Mouse (Mus musculus) liver, embryonic 16.5 days (tissue): ENCODE data around the gene Slc8a2. TPM values are rescaled to one million over a fixed set of nuclear protein-coding genes. Genes with fewer than 3 reads are reported as not detected.

Experiments
- ATAC-seq: fragments of 200-750 bp; cut with Nextera tagmentation; 2 replicates; pipeline ENCODE4 v1.8.0; 2017; ENCODE audit warnings: low read depth, mild to moderate bottlenecking, moderate number of reproducible peaks, moderate library complexity
- H3K27ac ChIP-seq: fragments of 300-500 bp; sonication (generic); 2 replicates; pipeline ENCODE4 v1.5.1; 2014; ENCODE audit warnings: mild to moderate bottlenecking, low read length
- H3K27me3 ChIP-seq: fragments of 300-500 bp; sonication (generic); 2 replicates; pipeline ENCODE4 v1.6.1; 2014; ENCODE audit warnings: low read depth, low read length, mixed read lengths; ENCODE audit not compliant: control insufficient read depth, insufficient read depth
- H3K36me3 ChIP-seq: fragments of 300-500 bp; sonication (generic); 2 replicates; pipeline ENCODE4 v1.6.1; 2014; ENCODE audit warnings: mild to moderate bottlenecking; ENCODE audit not compliant: control insufficient read depth, insufficient read depth
- H3K4me1 ChIP-seq: fragments of 300-500 bp; sonication (generic); 2 replicates; pipeline ENCODE4 v1.6.1; 2014; ENCODE audit warnings: low read depth, low read length, mixed read lengths; ENCODE audit not compliant: control insufficient read depth
- H3K4me2 ChIP-seq: fragments of 300-500 bp; sonication (generic); 2 replicates; pipeline ENCODE4 v1.6.1; 2014; ENCODE audit warnings: low read depth, low read length, mixed read lengths
- H3K4me3 ChIP-seq: fragments of 300-500 bp; sonication (generic); 2 replicates; pipeline ENCODE4 v1.5.1; 2014; ENCODE audit warnings: low read depth, mild to moderate bottlenecking, low read length
- H3K9ac ChIP-seq: fragments of 300-500 bp; sonication (generic); 2 replicates; pipeline ENCODE4 v1.6.1; 2014; ENCODE audit warnings: low read depth, low read length
- H3K9me3 ChIP-seq: fragments of 300-500 bp; sonication (generic); replicated peaks from 2 replicates; pipeline ENCODE4 v1.6.1; 2016; ENCODE audit warnings: low read length; ENCODE audit not compliant: control insufficient read depth
- whole genome bisulfite sequencing: fragments of 180-500 bp; shearing (Covaris S2); extraction: QIAGEN DNeasy Blood & Tissue Kit; methylation state at CpG from one replicate; pipeline ENCODE4 v1.1.7; 2014; ENCODE audit not compliant: insufficient replicate concordance; 5-methylcytosine and 5-hydroxymethylcytosine counted together
- polyA plus RNA-seq: library from polyadenylated mRNA; unstranded; fragments of >200 nt; fragmentation: Nextera tagmentation; extraction: Ambion mirVana; gene quantifications from 2 replicates; pipeline ENCODE4 v1.2.1, GENCODE M21; 2015

Gene Slc8a2
- polyA plus RNA-seq = 0.02 TPM in 1 of 2 replicates, not detected in the other

DNA sequence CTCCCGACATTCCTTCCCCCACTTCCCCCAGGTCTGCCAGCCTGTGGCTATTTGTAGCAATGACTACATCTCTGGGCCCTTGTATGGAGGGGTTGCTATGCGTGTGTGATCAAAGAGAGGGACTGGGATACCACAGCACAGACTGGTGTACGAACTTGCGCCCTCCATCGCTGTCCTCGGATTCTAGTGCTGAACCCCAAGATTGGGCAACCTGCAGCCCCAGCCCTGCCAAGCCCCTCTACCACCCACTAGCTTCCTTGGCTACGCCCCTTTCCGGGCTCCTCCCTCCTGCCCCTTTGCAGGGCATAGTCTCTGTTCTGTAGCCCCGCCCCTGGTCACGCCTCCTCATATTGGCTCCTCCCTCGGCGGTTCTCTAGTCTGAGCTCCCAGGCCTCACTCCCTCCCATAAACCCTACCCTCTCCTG, at the start of gene Slc8a2:
TSS of gene Slc8a2 (plus strand) at position 406 of the 425 bp plus-strand sequence.
- peak; percentile 61 for ATAC-seq
- H3K27me3 ChIP-seq = peaks cover 32% of the 10 kb centered on the region
- H3K4me2 ChIP-seq = peak within 1 kb of the TSS; percentile 58
- H3K9ac ChIP-seq = no peak within 1 kb of the TSS
- H3K36me3 ChIP-seq = no peaks in the 10 kb centered on the region
- H3K27ac ChIP-seq = no peak within 1 kb of the TSS
- no peaks in the 10 kb centered on the region for H3K9me3 ChIP-seq
- no peaks in the 10 kb centered on the region; the same call in 1 of the 2 replicates for H3K4me1 ChIP-seq
- H3K4me3 ChIP-seq = peak within 1 kb of the TSS; percentile 36
- 4% methylated on average over 12 of the region's 12 CpGs for WGBS

DNA sequence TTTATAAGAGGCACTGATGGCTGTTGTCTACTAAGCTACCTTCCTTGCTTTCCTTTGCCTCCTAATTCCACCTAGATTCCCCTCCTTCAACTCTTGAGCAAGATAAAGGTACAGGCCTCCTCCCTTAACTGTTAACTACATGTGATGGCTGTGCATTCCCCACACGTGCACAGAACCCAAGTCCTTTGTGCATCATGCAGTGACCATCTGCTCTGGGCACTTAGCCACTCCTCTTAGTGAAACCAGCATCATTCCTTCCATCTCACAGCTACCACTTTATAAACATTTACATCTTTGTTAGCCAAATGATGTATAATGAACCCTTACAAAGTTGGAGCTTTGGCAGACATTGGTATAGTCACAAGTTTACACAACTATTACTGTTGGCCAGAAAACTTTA, 49.7 kb upstream of the Slc8a2 start:
- no peaks in the 10 kb centered on the region for H3K4me1 ChIP-seq
- no peaks in the 10 kb centered on the region for H3K36me3 ChIP-seq
- no peak overlapping the region for H3K27ac ChIP-seq
- H3K9me3 ChIP-seq = no peaks in the 10 kb centered on the region
- WGBS = 56% methylated on average over 1 of the region's 1 CpGs
- no peak overlapping the region for H3K4me2 ChIP-seq
- H3K27me3 ChIP-seq = no peaks in the 10 kb centered on the region
- no peak overlapping the region for H3K9ac ChIP-seq
- no peak overlapping the region for H3K4me3 ChIP-seq
- no peak for ATAC-seq

DNA sequence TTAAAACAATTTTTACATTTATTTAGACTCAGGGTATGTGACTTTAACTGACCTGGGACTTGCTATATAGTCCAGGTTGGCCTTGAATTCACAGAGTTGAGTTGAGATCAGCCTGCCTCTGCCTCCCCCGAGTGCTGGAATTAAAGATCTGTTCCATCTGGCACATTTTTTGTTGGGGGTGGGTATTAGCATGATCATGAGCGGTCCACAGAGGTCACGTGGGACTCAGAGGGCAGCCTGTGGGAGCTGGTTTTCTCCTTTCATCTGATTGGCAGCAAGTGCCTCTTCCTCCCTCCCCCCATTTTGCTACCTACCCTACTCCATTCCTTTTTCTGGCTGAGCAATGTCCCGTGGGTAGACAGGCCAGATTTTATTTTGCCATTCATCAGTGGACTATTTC, 49.0 kb upstream of the Slc8a2 start:
- no peak for ATAC-seq
- WGBS = 48% methylated on average over 4 of the region's 4 CpGs
- no peaks in the 10 kb centered on the region for H3K27me3 ChIP-seq

DNA sequence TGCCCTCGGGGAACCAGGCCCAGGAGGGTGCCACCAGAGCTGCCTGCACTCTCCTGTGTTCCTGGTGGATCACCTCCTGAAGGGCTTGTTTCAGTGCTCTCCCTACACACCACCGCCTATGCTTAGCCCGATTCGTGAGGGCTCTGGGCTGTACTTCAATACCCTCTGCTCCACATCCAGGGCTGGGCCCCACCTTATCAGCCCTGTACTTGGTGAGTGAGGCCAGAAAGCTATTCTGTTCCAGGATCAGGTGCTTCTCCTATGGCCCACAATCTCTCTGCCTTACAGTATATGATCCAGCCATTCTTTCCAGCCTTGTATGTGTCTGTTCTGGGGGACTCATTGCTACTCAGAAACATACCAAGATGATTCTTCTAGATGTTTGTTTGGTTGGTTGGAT, 46.3 kb upstream of the Slc8a2 start:
- no peak overlapping the region for H3K9ac ChIP-seq
- H3K4me2 ChIP-seq = no peak overlapping the region
- no peaks in the 10 kb centered on the region for H3K4me1 ChIP-seq
- no peak for ATAC-seq
- 62% methylated on average over 4 of the region's 4 CpGs for WGBS
- no peak overlapping the region for H3K4me3 ChIP-seq
- H3K27ac ChIP-seq = no peak overlapping the region
- H3K36me3 ChIP-seq = no peaks in the 10 kb centered on the region
- no peaks in the 10 kb centered on the region for H3K27me3 ChIP-seq
- no peaks in the 10 kb centered on the region for H3K9me3 ChIP-seq

More for the DNA sequence above, 49.0 kb upstream of the Slc8a2 start:
- H3K4me3 ChIP-seq = no peak overlapping the region
- no peak overlapping the region for H3K9ac ChIP-seq
- no peak overlapping the region for H3K4me2 ChIP-seq
- no peaks in the 10 kb centered on the region for H3K4me1 ChIP-seq
- no peaks in the 10 kb centered on the region for H3K9me3 ChIP-seq
- H3K27ac ChIP-seq = no peak overlapping the region
- no peaks in the 10 kb centered on the region for H3K36me3 ChIP-seq

DNA sequence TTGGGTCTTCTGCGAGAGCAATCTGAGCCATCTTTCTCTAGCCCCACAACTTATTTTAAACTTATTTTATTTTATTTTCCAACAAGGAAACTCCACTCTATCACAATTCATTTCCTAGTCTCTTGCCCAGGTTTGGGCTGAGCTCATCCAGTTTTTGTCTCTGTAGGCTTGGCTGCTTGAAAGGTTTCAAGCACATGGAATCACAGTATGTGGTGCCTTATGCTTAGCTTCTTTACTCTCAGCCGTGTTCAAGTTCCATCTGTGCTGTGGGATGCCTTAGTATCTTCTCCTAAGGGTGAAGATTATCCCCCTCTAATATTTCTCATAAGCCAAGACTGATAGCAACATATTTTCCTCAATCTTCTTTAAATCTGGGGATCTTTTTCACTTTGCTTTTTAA, 42.0 kb upstream of the Slc8a2 start:
- Histone ChIP-seq H3K36me3 (no peaks in the 10 kb centered on the region), H3K4me1 (no peaks in the 10 kb centered on the region), H3K9me3 (no peaks in the 10 kb centered on the region), H3K27me3 (no peaks in the 10 kb centered on the region), H3K4me3 (no peak overlapping the region), H3K9ac (no peak overlapping the region), H3K27ac (no peak overlapping the region), H3K4me2 (no peak overlapping the region)
- 60% methylated on average over 2 of the region's 2 CpGs for WGBS
- ATAC-seq = no peak

DNA sequence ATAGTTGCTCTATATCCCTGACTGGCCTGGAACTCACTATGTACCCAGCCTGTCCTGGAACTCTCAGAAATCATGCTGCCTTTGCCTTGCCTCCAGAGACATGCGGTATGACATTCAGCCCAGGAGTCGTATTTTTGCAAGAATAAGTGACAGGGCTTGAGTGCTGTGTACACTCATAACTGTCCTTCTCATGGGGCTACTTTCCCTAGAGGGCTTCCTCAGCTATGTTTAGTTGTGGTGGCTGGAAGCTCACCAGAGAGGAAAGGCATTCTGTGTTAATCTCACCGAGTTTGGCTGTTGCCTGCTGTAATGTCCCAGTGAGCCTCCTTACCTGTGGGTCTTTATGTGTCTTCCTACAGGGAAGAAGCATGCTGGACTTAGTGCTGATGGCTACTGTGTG, 35.0 kb upstream of the Slc8a2 start:
- H3K4me3 ChIP-seq = no peak overlapping the region
- H3K36me3 ChIP-seq = no peaks in the 10 kb centered on the region
- H3K9ac ChIP-seq = no peak overlapping the region
- H3K27me3 ChIP-seq = no peaks in the 10 kb centered on the region
- H3K27ac ChIP-seq = no peak overlapping the region
- H3K9me3 ChIP-seq = no peaks in the 10 kb centered on the region
- H3K4me2 ChIP-seq = no peak overlapping the region
- 46% methylated on average over 3 of the region's 3 CpGs for WGBS
- peaks cover 8% of the 10 kb centered on the region for H3K4me1 ChIP-seq
- ATAC-seq = no peak

DNA sequence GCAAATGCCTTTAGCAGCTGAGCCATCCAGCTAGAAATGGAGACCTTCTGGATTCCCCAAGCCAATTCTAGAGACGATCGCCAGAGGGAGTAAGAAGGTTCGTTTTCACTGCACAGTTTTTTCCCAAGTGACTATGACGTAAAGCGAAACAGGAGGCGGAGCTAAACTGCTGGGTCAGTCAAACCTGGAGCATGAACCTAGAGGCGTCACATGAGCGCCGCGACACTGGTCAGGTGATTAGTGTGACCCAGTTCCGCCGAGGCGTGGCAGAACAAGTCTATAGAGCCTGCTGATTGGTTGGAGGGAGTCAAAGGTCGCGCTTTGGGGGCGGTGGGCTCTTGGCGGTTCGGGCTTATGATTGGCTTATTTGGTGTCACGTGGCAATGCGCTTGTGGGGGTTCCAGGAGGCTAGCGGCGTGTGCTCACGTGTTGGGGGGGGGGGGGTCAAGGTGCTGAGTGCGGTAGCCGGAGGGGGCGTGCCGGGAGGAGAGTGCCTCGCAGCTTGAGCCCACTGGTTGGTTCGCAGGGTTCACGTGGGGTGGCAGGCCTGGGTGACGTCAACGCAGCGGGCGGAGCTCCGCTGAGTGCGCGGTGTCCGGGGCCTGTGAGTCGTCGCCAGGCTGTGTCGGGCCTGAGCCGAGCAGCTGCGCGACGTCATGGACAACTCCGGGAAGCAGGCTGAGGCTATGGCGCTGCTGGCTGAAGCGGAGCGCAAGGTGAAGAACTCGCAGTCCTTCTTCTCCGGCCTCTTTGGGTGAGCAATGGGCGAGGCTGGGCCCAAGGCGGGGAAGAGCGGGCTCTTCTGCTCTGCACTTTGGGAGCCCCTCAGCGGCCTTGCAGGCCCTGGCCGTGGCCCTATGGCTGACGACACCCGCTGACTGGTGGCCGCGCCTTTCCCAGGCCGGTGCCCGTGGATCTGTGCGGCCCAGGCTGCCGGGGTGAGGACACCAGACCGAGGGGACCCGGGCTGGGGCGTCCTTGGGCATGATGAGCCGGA, 31.3 kb upstream of the Slc8a2 start, which contains the start of gene Napa:
TSS of gene Napa (plus strand) at position 438 of the 997 bp plus-strand sequence.
- peak; percentile 95 for ATAC-seq
- H3K36me3 ChIP-seq = peaks cover 17% of the 10 kb centered on the region
- H3K9ac ChIP-seq = peak within 1 kb of the TSS; percentile 99
- H3K4me3 ChIP-seq = peak within 1 kb of the TSS; percentile 99
- peak within 1 kb of the TSS; percentile 83 for H3K4me2 ChIP-seq
- WGBS = under 1% methylated on average over 68 of the region's 68 CpGs
- no peaks in the 10 kb centered on the region for H3K27me3 ChIP-seq
- no peaks in the 10 kb centered on the region for H3K9me3 ChIP-seq
- peaks cover 26% of the 10 kb centered on the region for H3K4me1 ChIP-seq
- H3K27ac ChIP-seq = peak within 1 kb of the TSS; percentile 91

DNA sequence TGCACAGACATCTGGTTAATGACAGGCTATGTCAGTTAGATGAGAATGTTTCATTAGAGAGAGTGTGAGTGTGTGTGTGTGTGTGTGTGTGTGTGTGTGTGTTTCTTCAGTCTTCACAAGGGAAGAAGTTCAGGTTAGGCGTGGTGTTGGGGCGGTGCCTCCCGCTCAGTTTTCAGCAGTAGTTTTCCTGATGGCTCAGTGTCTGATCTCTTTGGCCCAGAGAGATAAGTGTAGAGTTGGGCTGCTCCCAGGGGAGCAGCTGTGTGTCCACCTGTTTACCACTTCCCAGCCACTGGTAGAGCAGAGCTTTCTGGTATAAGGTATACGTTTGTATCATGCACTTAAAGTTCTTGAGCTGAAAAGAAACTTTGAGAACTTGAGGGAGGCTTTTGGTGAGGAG, 29.7 kb upstream of the Slc8a2 start:
- H3K9me3 ChIP-seq = no peaks in the 10 kb centered on the region
- peak overlapping the region; percentile 83 for H3K4me2 ChIP-seq
- 27% methylated on average over 4 of the region's 4 CpGs for WGBS
- H3K36me3 ChIP-seq = peaks cover 22% of the 10 kb centered on the region
- H3K27ac ChIP-seq = peak overlapping the region; percentile 91
- H3K4me1 ChIP-seq = peaks cover 26% of the 10 kb centered on the region
- H3K4me3 ChIP-seq = peak overlapping the region; percentile 99
- no peaks in the 10 kb centered on the region for H3K27me3 ChIP-seq
- peak overlapping the region; percentile 99 for H3K9ac ChIP-seq
- ATAC-seq = peak; percentile 40

DNA sequence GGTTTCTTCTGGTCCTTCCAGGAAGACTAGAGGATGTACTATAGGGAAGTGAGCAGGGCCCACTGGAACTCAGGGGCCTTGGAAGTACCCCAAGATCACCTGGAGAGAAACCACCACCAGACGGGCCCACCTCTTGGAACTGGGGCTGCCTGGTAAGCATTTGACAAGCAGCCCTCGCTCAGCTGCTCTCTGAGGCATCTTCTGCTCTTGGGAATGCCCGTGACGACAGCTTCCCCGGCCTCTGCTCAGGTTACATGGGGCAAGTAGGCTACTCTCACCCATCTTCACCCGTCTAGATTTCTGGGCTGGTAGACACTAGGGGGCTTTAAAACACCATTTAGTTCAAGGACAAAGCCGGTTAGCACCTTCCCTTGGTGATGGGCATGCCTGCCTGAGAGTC, 28.5 kb upstream of the Slc8a2 start:
- Histone ChIP-seq H3K27me3 (no peaks in the 10 kb centered on the region), H3K4me1 (peaks cover 26% of the 10 kb centered on the region), H3K27ac (peak overlapping the region; percentile 91; the same call in 1 of the 2 replicates), H3K4me2 (peak overlapping the region; percentile 83), H3K4me3 (peak overlapping the region; percentile 99), H3K9ac (peak overlapping the region; percentile 67), H3K36me3 (peaks cover 26% of the 10 kb centered on the region), H3K9me3 (no peaks in the 10 kb centered on the region)
- 80% methylated on average over 7 of the region's 7 CpGs for WGBS
- no peak for ATAC-seq
